In the genomic region with DNA sequence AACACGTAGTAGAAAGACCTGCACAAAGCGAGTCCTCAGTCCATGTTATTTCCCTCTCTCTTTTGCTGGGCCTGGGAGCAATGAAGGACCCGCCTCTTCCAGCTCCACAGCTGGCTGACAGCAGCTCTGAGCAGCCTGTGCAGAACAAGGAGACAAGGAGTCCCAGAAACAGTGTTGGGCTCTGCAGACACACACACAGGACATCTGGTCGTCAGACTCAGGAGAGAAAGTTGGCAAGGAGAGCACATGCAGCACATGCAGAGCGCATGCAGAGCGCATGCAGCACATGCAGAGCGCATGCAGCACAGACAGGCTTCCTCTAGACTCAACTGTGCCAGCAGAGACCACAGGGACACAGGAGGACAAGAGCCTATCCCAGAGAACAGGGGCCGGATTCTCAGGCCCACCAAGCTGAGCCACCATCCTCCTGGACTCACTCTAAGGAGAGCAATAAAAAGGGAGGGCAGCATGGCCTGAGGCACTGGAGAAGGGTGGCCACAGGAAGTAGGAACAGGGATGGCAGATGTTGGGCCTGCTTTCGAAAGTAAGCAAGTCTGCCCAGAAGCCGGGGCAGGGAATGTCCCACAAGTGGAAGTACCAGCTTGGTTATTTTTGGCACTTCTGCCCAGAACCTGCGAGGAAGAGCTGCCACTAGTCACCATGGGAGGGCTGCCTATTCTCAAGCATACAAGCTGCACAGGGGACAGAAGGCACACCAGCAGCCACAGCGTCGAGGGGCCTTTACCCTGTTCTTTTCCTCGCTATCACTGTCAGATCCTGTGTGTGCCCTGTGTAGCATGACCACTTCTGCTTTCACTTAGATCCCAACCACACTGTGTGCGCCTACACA, we compare ENCODE assay signal across 8 mouse cellular contexts. TPM values are rescaled to one million over a fixed set of nuclear protein-coding genes. Genes with fewer than 3 reads are reported as not detected.
DNase-seq lines count a peak whose midpoint lies in the region; ATAC-seq and TF ChIP-seq lines count a peak whose summit lies in the region.

No protein-coding gene starts in this region.

- intact Hi-C loops in gastrocnemius, adult 2 months (cut with DNase I) = no loop called here

- peaks cover 86% of the 10 kb centered on the region for H3K4me1 ChIP-seq in embryonic facial prominence, embryonic 15.5 days
- peaks cover 68% of the 10 kb centered on the region for H3K4me1 ChIP-seq in hindbrain, embryonic 15.5 days (replicated peaks)
- peaks cover 90% of the 10 kb centered on the region for H3K4me1 ChIP-seq in megakaryocyte, embryonic 14.5 days

- H3K9ac ChIP-seq in embryonic facial prominence, embryonic 15.5 days = no peak overlapping the region
- no peak overlapping the region for H3K9ac ChIP-seq in hindbrain, embryonic 15.5 days

- no peaks in the 10 kb centered on the region for H3K9me3 ChIP-seq in embryonic facial prominence, embryonic 15.5 days (replicated peaks)
- no peaks in the 10 kb centered on the region for H3K9me3 ChIP-seq in hindbrain, embryonic 15.5 days
- H3K9me3 ChIP-seq in megakaryocyte, embryonic 14.5 days = peaks cover 7% of the 10 kb centered on the region

- peak; percentile 72 for ATAC-seq in embryonic facial prominence, embryonic 15.5 days (ENCODE audit: insufficient number of reproducible peaks, low FRiP score, low TSS enrichment, low read depth)
- no peak for ATAC-seq in hindbrain, embryonic 15.5 days (ENCODE audit: low FRiP score, low read depth)

- WGBS in embryonic facial prominence, embryonic 15.5 days = 36% methylated on average over 15 of the region's 15 CpGs
- WGBS in hindbrain, embryonic 15.5 days = 64% methylated on average over 15 of the region's 15 CpGs

- peak overlapping the region; percentile 15; the same call in 1 of the 2 replicates for H3K4me2 ChIP-seq in embryonic facial prominence, embryonic 15.5 days (replicated peaks)
- no peak overlapping the region for H3K4me2 ChIP-seq in hindbrain, embryonic 15.5 days

- peak overlapping the region; percentile 73 for H3K27ac ChIP-seq in gastrocnemius, adult 2 months
- peak overlapping the region; percentile 81 for H3K27ac ChIP-seq in embryonic facial prominence, embryonic 15.5 days (replicated peaks)
- H3K27ac ChIP-seq in hindbrain, embryonic 15.5 days (replicated peaks) = peak overlapping the region; percentile 47; the same call in 1 of the 2 replicates

- TF ChIP-seq CTCF in gastrocnemius, adult 2 months (IDR thresholded peaks at IDR 0.05) = no peak

- peak overlapping the region; percentile 34 for H3K4me3 ChIP-seq in gastrocnemius, adult 2 months
- H3K4me3 ChIP-seq in embryonic facial prominence, embryonic 15.5 days (replicated peaks) = no peak overlapping the region
- H3K4me3 ChIP-seq in hindbrain, embryonic 15.5 days = no peak overlapping the region
- H3K4me3 ChIP-seq in megakaryocyte, embryonic 14.5 days (replicated peaks) = peak overlapping the region; percentile 89

- no peaks in the 10 kb centered on the region for H3K27me3 ChIP-seq in embryonic facial prominence, embryonic 15.5 days
- no peaks in the 10 kb centered on the region for H3K27me3 ChIP-seq in hindbrain, embryonic 15.5 days
- H3K27me3 ChIP-seq in megakaryocyte, embryonic 14.5 days (replicated peaks) = no peaks in the 10 kb centered on the region

- DNase-seq in gastrocnemius, adult 2 months = peak; percentile 61
- no peak for DNase-seq in gastrocnemius, postnatal 10 days
- DNase-seq in A20 (ENCODE audit: low read depth, low spot score) = peak; percentile 88
- no peak for DNase-seq in thymus, postnatal 36 days
- no peak for DNase-seq in right cerebral cortex, postnatal 25 days

- 0 out of 2 replicates have a peak, but pooled peaks cover 8% of the 10 kb centered on the region for H3K36me3 ChIP-seq in embryonic facial prominence, embryonic 15.5 days
- no peaks in the 10 kb centered on the region for H3K36me3 ChIP-seq in hindbrain, embryonic 15.5 days
- peaks cover 70% of the 10 kb centered on the region for H3K36me3 ChIP-seq in megakaryocyte, embryonic 14.5 days (replicated peaks; ENCODE audit: low read length)

RNA-seq across cellular contexts. Expression of a gene that starts 30.7 kb away (rescaled TPM):
- 10 to 100 TPM; 10.2 to 11.9 TPM for total RNA-seq in gastrocnemius, adult 2 months (2021)
- total RNA-seq in gastrocnemius, postnatal 10 days (2021) = 10 to 100 TPM; 15.6 to 18.5 TPM
- 15.4 and 15.9 TPM in 2 replicates for polyA plus RNA-seq in embryonic facial prominence, embryonic 15.5 days (2015; fragmentation: Nextera tagmentation; extraction: Ambion mirVana)
- 4.5 and 4.9 TPM in 2 replicates for polyA plus RNA-seq in hindbrain, embryonic 15.5 days (2015; fragmentation: Nextera tagmentation; extraction: Ambion mirVana)
- polyA plus RNA-seq in megakaryocyte, embryonic 14.5 days (2012; ENCODE audit: insufficient read depth, low replicate concordance) = 9.8 and 10.1 TPM in 2 replicates

RNA-seq across cellular contexts. Expression of a gene that starts 39.7 kb away (rescaled TPM):
- under 1 TPM; 0.10 to 0.17 TPM for total RNA-seq in gastrocnemius, adult 2 months (2021)
- under 1 TPM; 0.23 to 0.54 TPM for total RNA-seq in gastrocnemius, postnatal 10 days (2021)
- polyA plus RNA-seq in embryonic facial prominence, embryonic 15.5 days (2015; fragmentation: Nextera tagmentation; extraction: Ambion mirVana) = 1.8 and 3.0 TPM in 2 replicates
- 4.0 and 4.5 TPM in 2 replicates for polyA plus RNA-seq in hindbrain, embryonic 15.5 days (2015; fragmentation: Nextera tagmentation; extraction: Ambion mirVana)
- 0.04 TPM in 1 of 2 replicates, not detected in the other for polyA plus RNA-seq in megakaryocyte, embryonic 14.5 days (2012; ENCODE audit: insufficient read depth, low replicate concordance)

Comparison
In these comparisons a context has a peak if more than half of its experiments do, and no peak if none do; other contexts are left out.
1. DNase-seq: peak in gastrocnemius, adult 2 months (single experiment) and A20 (single experiment); none in gastrocnemius, postnatal 10 days (single experiment), thymus, postnatal 36 days (0 of 2) and right cerebral cortex, postnatal 25 days (single experiment).
2. H3K4me3 ChIP-seq: peak in gastrocnemius, adult 2 months (single experiment) and megakaryocyte, embryonic 14.5 days (single experiment); none in embryonic facial prominence, embryonic 15.5 days (single experiment) and hindbrain, embryonic 15.5 days (single experiment).
3. Peak in every context shown above with its lines, with median percentiles within 50 percentile points of each other: H3K27ac ChIP-seq.